Mouse (Mus musculus): ENCODE results near the gene Olfr1389. TPM values are rescaled to one million over a fixed set of nuclear protein-coding genes. Genes with fewer than 3 reads are reported as not detected.
"Not testable (repeated sequence)": the region's sequence is repeated elsewhere in the genome, so short reads cannot be mapped to it uniquely, and the experiment has no call there.

The Olfr1389 gene
- polyA plus RNA-seq, 1 experiment from 2014 or later: not detected

DNA sequence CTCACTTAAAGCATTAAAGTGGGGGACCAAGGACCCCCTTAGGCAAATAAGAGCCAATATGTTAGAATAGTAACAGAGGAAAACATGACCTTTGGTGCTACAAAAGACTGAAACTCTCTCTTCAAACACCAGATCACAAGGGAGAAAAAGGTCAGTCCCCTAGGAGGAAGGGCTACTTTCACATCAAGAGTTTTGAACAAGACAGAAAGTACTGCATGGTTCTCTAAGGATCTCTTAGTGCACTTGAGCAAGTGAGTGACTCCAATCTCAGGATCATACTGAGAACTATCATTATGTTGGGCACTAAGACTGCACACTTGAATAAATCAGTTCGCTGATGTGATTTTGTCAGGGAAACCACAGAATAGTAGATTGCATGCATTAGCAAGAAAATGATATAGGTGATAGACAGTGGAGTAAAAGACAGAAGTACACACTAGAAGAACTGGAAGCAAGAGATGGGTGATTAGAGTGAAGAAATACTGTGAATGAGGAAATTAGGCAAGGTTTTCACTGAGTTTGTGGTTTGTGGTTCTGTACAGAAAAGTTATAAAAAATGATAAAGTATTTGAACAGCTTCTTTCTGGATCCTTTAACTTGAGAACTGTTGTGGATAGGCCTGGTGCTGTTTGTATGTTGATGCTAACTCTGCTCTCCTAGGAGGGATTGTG lies 2.5 kb downstream of the Olfr1389 start:
- no peak overlapping the region for H3K4me3 ChIP-seq (ENCODE audit: low read depth, low read length)
- H3K27ac ChIP-seq (replicated peaks): no peak overlapping the region
- DNase-seq (ENCODE audit: low spot score) (no peak), ATAC-seq (ENCODE audit: low FRiP score, low TSS enrichment) (no peak)
- no peak overlapping the region for H3K9ac ChIP-seq (ENCODE audit: low read length)
- no peak overlapping the region for H3K4me2 ChIP-seq (replicated peaks; ENCODE audit: low read depth)
- no peaks in the 10 kb centered on the region for H3K36me3 ChIP-seq (ENCODE audit: control insufficient read depth, insufficient read depth, low read length)
- no peaks in the 10 kb centered on the region for H3K9me3 ChIP-seq (ENCODE audit: control insufficient read depth, low read length)
- H3K27me3 ChIP-seq (ENCODE audit: control insufficient read depth, insufficient read depth, low read length): no peaks in the 10 kb centered on the region
- WGBS: 84% methylated on average over 1 of the region's 1 CpGs
- H3K4me1 ChIP-seq (replicated peaks; ENCODE audit: control insufficient read depth, insufficient read depth): no peaks in the 10 kb centered on the region
- TF ChIP-seq CTCF (IDR thresholded peaks at IDR 0.05; ENCODE audit: low read depth): no peak
- no peak for TF ChIP-seq EP300 (optimal IDR thresholded peaks at IDR 0.05)

DNA sequence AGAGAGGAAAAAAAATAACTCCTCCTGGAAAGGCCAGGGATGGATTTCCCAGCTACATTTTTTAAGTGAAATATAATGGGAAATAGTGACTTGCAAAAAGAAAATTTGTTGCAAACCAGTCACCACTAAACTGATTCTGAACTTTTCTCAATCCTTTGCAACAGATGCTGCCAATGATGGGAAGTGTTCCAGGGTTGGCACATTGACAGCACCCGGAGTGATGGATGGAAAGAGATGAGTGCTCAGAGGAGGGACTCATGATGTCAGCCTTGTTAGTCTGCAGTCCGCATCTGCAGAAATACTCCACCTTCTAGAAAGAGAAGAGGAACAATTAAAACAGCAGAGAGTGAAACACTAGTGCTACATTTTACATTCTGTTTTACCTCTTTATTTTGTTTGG lies 6.8 kb downstream of the Olfr1389 start:
- no peaks in the 10 kb centered on the region for H3K9me3 ChIP-seq (ENCODE audit: control insufficient read depth, low read length)
- WGBS: 73% methylated on average over 2 of the region's 2 CpGs

DNA sequence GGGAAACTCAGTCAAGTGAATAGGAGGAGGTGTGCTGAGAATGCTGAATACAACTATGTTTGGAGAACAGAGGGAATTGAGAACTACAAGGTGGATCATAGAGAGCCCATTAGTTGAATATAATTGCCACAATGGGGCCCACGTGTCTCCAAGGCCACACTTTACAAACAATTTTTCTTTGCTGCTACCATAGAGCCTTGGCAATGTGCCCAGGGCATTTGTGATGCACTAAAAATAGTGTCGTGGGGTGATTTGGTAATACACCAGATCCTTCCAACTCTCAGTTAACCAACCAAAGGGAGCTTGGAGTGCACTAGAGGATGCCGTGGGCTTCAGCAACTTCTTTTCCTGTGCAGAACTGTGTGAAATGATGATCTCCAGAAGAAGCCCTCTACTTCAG lies 13.5 kb downstream of the Olfr1389 start, which contains the start of gene Olfr1388:
Gene Olfr1388 (plus strand): TSS at position 214 of the 400 bp plus-strand sequence.
- no peak within 1 kb of the TSS for H3K9ac ChIP-seq (ENCODE audit: low read length)
- no peak within 1 kb of the TSS for H3K4me2 ChIP-seq (replicated peaks; ENCODE audit: low read depth)
- DNase-seq (ENCODE audit: low spot score): no peak
- 45% methylated on average over 3 of the region's 3 CpGs for WGBS
- ATAC-seq (ENCODE audit: low FRiP score, low TSS enrichment): no peak
- no peak within 1 kb of the TSS for H3K4me3 ChIP-seq (ENCODE audit: low read depth, low read length)
- H3K27ac ChIP-seq (replicated peaks): no peak within 1 kb of the TSS
- no peaks in the 10 kb centered on the region for H3K36me3 ChIP-seq (ENCODE audit: control insufficient read depth, insufficient read depth, low read length)
- no peaks in the 10 kb centered on the region for H3K4me1 ChIP-seq (replicated peaks; ENCODE audit: control insufficient read depth, insufficient read depth)
- H3K27me3 ChIP-seq (ENCODE audit: control insufficient read depth, insufficient read depth, low read length): no peaks in the 10 kb centered on the region
- H3K9me3 ChIP-seq (ENCODE audit: control insufficient read depth, low read length): no peaks in the 10 kb centered on the region
- TF ChIP-seq CTCF (IDR thresholded peaks at IDR 0.05; ENCODE audit: low read depth) (no peak), EP300 (optimal IDR thresholded peaks at IDR 0.05) (no peak)

More for the DNA sequence above, 6.8 kb downstream of the Olfr1389 start:
- no peak overlapping the region for H3K4me3 ChIP-seq (ENCODE audit: low read depth, low read length)
- H3K4me2 ChIP-seq (replicated peaks; ENCODE audit: low read depth): no peak overlapping the region
- TF ChIP-seq CTCF (IDR thresholded peaks at IDR 0.05; ENCODE audit: low read depth) (no peak), EP300 (optimal IDR thresholded peaks at IDR 0.05) (no peak)
- H3K27me3 ChIP-seq (ENCODE audit: control insufficient read depth, insufficient read depth, low read length): no peaks in the 10 kb centered on the region
- no peak overlapping the region for H3K27ac ChIP-seq (replicated peaks)
- DNase-seq (ENCODE audit: low spot score): no peak
- no peak overlapping the region for H3K9ac ChIP-seq (ENCODE audit: low read length)
- ATAC-seq (ENCODE audit: low FRiP score, low TSS enrichment): no peak
- H3K36me3 ChIP-seq (ENCODE audit: control insufficient read depth, insufficient read depth, low read length): no peaks in the 10 kb centered on the region
- no peaks in the 10 kb centered on the region for H3K4me1 ChIP-seq (replicated peaks; ENCODE audit: control insufficient read depth, insufficient read depth)

DNA sequence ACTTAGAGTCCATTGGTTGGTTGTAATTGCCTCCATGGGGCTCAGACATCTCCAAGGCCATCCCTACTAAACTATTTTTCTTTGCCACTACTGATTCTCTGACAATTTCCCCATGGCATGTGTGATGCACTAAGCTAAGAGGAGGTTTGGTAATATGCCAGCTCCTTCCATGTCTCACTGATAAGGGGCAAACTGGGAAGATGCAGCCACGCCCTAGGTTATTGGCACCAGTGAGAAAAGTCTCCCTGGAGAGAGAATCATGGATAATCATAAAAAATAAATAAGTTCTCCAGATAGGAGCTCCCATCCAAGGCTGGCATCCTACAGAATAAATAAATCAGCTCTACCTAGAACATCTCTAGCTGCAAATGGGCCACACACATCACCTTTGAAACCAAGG lies 32.2 kb downstream of the Olfr1389 start, which contains the start of gene Olfr1387:
Gene Olfr1387 (plus strand): TSS at position 301 of the 400 bp plus-strand sequence.
- Histone ChIP-seq H3K9ac (ENCODE audit: low read length) (no peak within 1 kb of the TSS), H3K36me3 (ENCODE audit: control insufficient read depth, insufficient read depth, low read length) (no peaks in the 10 kb centered on the region), H3K4me1 (replicated peaks; ENCODE audit: control insufficient read depth, insufficient read depth) (no peaks in the 10 kb centered on the region), H3K4me3 (ENCODE audit: low read depth, low read length) (no peak within 1 kb of the TSS), H3K4me2 (replicated peaks; ENCODE audit: low read depth) (no peak within 1 kb of the TSS), H3K9me3 (ENCODE audit: control insufficient read depth, low read length) (no peaks in the 10 kb centered on the region), H3K27me3 (ENCODE audit: control insufficient read depth, insufficient read depth, low read length) (no peaks in the 10 kb centered on the region), H3K27ac (replicated peaks) (no peak within 1 kb of the TSS)
- no peak for DNase-seq (ENCODE audit: low spot score)
- TF ChIP-seq CTCF (IDR thresholded peaks at IDR 0.05; ENCODE audit: low read depth): no peak
- TF ChIP-seq EP300 (optimal IDR thresholded peaks at IDR 0.05): no peak
- 69% methylated on average over 1 of the region's 1 CpGs for WGBS
- no peak for ATAC-seq (ENCODE audit: low FRiP score, low TSS enrichment)

DNA sequence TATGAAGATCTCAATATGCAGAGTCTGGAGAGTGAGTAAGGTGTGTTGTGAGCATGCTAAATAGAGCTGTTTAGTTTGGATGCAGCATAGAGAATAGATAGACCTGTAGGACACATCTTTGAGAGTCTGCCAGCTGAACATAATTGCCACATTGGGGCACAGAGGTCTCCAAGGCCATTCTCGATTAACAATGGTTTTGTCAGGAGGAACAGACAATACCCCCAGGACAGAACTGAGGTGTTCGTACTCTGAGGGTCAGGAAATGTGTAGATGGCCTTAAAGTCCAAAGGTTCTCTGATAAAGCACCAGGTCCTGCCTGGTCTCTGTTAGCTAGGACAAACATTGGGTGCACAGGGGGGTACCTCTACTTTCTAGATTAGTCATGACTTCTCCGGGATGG lies 41.9 kb downstream of the Olfr1389 start, which contains the start of gene Olfr1386:
Gene Olfr1386 (plus strand): TSS at position 301 of the 400 bp plus-strand sequence.
- WGBS: 76% methylated on average over 2 of the region's 3 CpGs
- not testable (repeated sequence) for H3K4me3 ChIP-seq (ENCODE audit: low read depth, low read length); ATAC-seq (ENCODE audit: low FRiP score, low TSS enrichment); H3K27ac ChIP-seq (replicated peaks); H3K4me1 ChIP-seq (replicated peaks; ENCODE audit: control insufficient read depth, insufficient read depth); H3K9me3 ChIP-seq (ENCODE audit: control insufficient read depth, low read length); H3K9ac ChIP-seq (ENCODE audit: low read length); H3K36me3 ChIP-seq (ENCODE audit: control insufficient read depth, insufficient read depth, low read length); H3K27me3 ChIP-seq (ENCODE audit: control insufficient read depth, insufficient read depth, low read length); H3K4me2 ChIP-seq (replicated peaks; ENCODE audit: low read depth); DNase-seq (ENCODE audit: low spot score)

Other genes starting within 250 kb of the Olfr1389 start
- 0.31 and 0.44 TPM in 2 replicates for gene Btnl9, start 235.9 kb upstream of the Olfr1389 start, polyA plus RNA-seq (2015; fragmentation: Nextera tagmentation; extraction: Ambion mirVana)
- gene Zfp62, start 219.8 kb upstream of the Olfr1389 start, polyA plus RNA-seq (2015; fragmentation: Nextera tagmentation; extraction: Ambion mirVana): 9.9 and 10.0 TPM in 2 replicates
- gene Mgat1, start 178.9 kb upstream of the Olfr1389 start, polyA plus RNA-seq (2015; fragmentation: Nextera tagmentation; extraction: Ambion mirVana): 42.7 and 43.4 TPM in 2 replicates
- not detected in 2 replicates for gene Olfr1393, start 144.8 kb upstream of the Olfr1389 start, polyA plus RNA-seq (2015; fragmentation: Nextera tagmentation; extraction: Ambion mirVana)
- gene Olfr1392, start 137.8 kb upstream of the Olfr1389 start, polyA plus RNA-seq (2015; fragmentation: Nextera tagmentation; extraction: Ambion mirVana): 0.10 TPM in 1 of 2 replicates, not detected in the other
- not detected in 2 replicates for gene Olfr10, start 118.3 kb upstream of the Olfr1389 start, polyA plus RNA-seq (2015; fragmentation: Nextera tagmentation; extraction: Ambion mirVana)
- gene Olfr1391, start 100.3 kb upstream of the Olfr1389 start, polyA plus RNA-seq (2015; fragmentation: Nextera tagmentation; extraction: Ambion mirVana): not detected in 2 replicates
- not detected in 2 replicates for gene Olfr1390, start 87.9 kb upstream of the Olfr1389 start, polyA plus RNA-seq (2015; fragmentation: Nextera tagmentation; extraction: Ambion mirVana)
- 0.08 TPM in 1 of 2 replicates, not detected in the other for gene Olfr1388, start 13.6 kb downstream of the Olfr1389 start, polyA plus RNA-seq (2015; fragmentation: Nextera tagmentation; extraction: Ambion mirVana)
- 0.07 TPM in 1 of 2 replicates, not detected in the other for gene Olfr1387, start 32.3 kb downstream of the Olfr1389 start, polyA plus RNA-seq (2015; fragmentation: Nextera tagmentation; extraction: Ambion mirVana)
- gene Olfr1386, start 42.0 kb downstream of the Olfr1389 start, polyA plus RNA-seq (2015; fragmentation: Nextera tagmentation; extraction: Ambion mirVana): not detected in 2 replicates
- gene Olfr1385, start 66.0 kb downstream of the Olfr1389 start, polyA plus RNA-seq (2015; fragmentation: Nextera tagmentation; extraction: Ambion mirVana): not detected in 2 replicates
- 0.06 TPM in 1 of 2 replicates, not detected in the other for gene Olfr1384, start 83.7 kb downstream of the Olfr1389 start, polyA plus RNA-seq (2015; fragmentation: Nextera tagmentation; extraction: Ambion mirVana)
- gene Olfr1383, start 96.6 kb downstream of the Olfr1389 start, polyA plus RNA-seq (2015; fragmentation: Nextera tagmentation; extraction: Ambion mirVana): 0.02 TPM in 1 of 2 replicates, not detected in the other
- not detected in 2 replicates for gene Olfr1382, start 105.2 kb downstream of the Olfr1389 start, polyA plus RNA-seq (2015; fragmentation: Nextera tagmentation; extraction: Ambion mirVana)
- not detected in 2 replicates for gene Olfr1381, start 120.4 kb downstream of the Olfr1389 start, polyA plus RNA-seq (2015; fragmentation: Nextera tagmentation; extraction: Ambion mirVana)
- gene Olfr1380, start 133.8 kb downstream of the Olfr1389 start, polyA plus RNA-seq (2015; fragmentation: Nextera tagmentation; extraction: Ambion mirVana): not detected in 2 replicates
- 1.4 and 1.5 TPM in 2 replicates for gene Flt4, start 186.2 kb downstream of the Olfr1389 start, polyA plus RNA-seq (2015; fragmentation: Nextera tagmentation; extraction: Ambion mirVana)
- gene Scgb3a1, start 240.5 kb downstream of the Olfr1389 start, polyA plus RNA-seq (2015; fragmentation: Nextera tagmentation; extraction: Ambion mirVana): 3.6 and 3.9 TPM in 2 replicates

Data from stomach, postnatal 0 days (tissue).